Mouse (Mus musculus) inflammation-experienced regulatory T-cells (primary cell): ENCODE results near the gene Eras. TPM values are rescaled to one million over a fixed set of nuclear protein-coding genes. Genes with fewer than 3 reads are reported as not detected.

ENCODE experiments used
- polyA plus RNA-seq, 2 experiments: library from polyadenylated mRNA; unstranded; fragments of 100-300 nt; shearing (Covaris generic); gene quantifications; one replicate each; pipeline ENCODE4 v1.2.1; 2017

Gene Eras
- polyA plus RNA-seq, result under 1 TPM in 1 of 2 experiments, not detected in 1; 0.44 TPM

GRCm38 (mm10) chrX:7928270-7928790, at the start of gene Eras:
Gene Eras (minus strand): TSS chrX:7928607.

GRCm38 (mm10) chrX:7977892-7978291, 49.5 kb upstream of the Eras start, which contains the start of gene Gata1:
Gene Gata1 (minus strand): TSS chrX:7978071.

GRCm38 (mm10) chrX:7947108-7947899, 18.9 kb upstream of the Eras start, which contains the start of gene Hdac6:
Gene Hdac6 (minus strand): TSS chrX:7947889.

GRCm38 (mm10) chrX:7919601-7920383, 8.6 kb downstream of the Eras start, which contains the start of gene Pcsk1n:
Gene Pcsk1n (plus strand): TSS chrX:7919822.

GRCm38 (mm10) chrX:7909242-7909641, 19.2 kb downstream of the Eras start, which contains the start of gene Gm10490:
Gene Gm10490 (plus strand): TSS chrX:7909542.

GRCm38 (mm10) chrX:7907735-7908134, 20.7 kb downstream of the Eras start, which contains the start of gene Gm10491:
Gene Gm10491 (minus strand): TSS chrX:7907835.

GRCm38 (mm10) chrX:7898880-7899874, 29.2 kb downstream of the Eras start, which contains the start of the genes Pqbp1 and Timm17b:
Gene Pqbp1 (minus strand): TSS chrX:7899269.
Gene Timm17b (plus strand): TSS chrX:7899357.

GRCm38 (mm10) chrX:7883841-7884567, 44.4 kb downstream of the Eras start, which contains the start of gene Slc35a2:
Gene Slc35a2 (plus strand): TSS chrX:7884028.

GRCm38 (mm10) chrX:7878007-7878419, 50.4 kb downstream of the Eras start, which contains the start of gene Pim2:
Gene Pim2 (plus strand): TSS chrX:7878262.

Other genes starting within 250 kb of the Eras start
- not detected for gene Magix, start 247.4 kb downstream of the Eras start, polyA plus RNA-seq
- gene Gpkow, start 231.5 kb downstream of the Eras start, polyA plus RNA-seq, result 10 to 100 TPM; 52.1 to 78.0 TPM
- 10 to 100 TPM; 75.7 to 78.1 TPM for gene Wdr45, start 214.3 kb downstream of the Eras start, polyA plus RNA-seq
- gene Gm45208, start 206.4 kb downstream of the Eras start, polyA plus RNA-seq, result not detected
- gene Praf2, start 200.2 kb downstream of the Eras start, polyA plus RNA-seq, result 10 to 100 TPM; 36.2 to 40.3 TPM
- under 1 TPM; 0.11 to 0.55 TPM for gene Ccdc120, start 177.7 kb downstream of the Eras start, polyA plus RNA-seq
- gene Tfe3, start 166.0 kb downstream of the Eras start, polyA plus RNA-seq, result 10 to 100 TPM; 30.6 to 35.2 TPM
- 10 to 100 TPM; 95.0 to 98.3 TPM for gene Gripap1, start 138.8 kb downstream of the Eras start, polyA plus RNA-seq
- gene Kcnd1, start 106.3 kb downstream of the Eras start, polyA plus RNA-seq, result 1 to 10 TPM in 1 of 2 experiments, under 1 TPM in 1; 0.69 to 2.4 TPM
- 100 to 1,000 TPM; 196 to 198 TPM for gene Otud5, start 87.2 kb downstream of the Eras start, polyA plus RNA-seq
- gene Pim2, start 50.3 kb downstream of the Eras start, polyA plus RNA-seq, result 10 to 100 TPM; 51.7 to 86.2 TPM
- gene Slc35a2, start 44.6 kb downstream of the Eras start, polyA plus RNA-seq, result 10 to 100 TPM; 39.3 to 39.5 TPM
- 100 to 1,000 TPM; 144 to 146 TPM for gene Pqbp1, start 29.3 kb downstream of the Eras start, polyA plus RNA-seq
- gene Timm17b, start 29.2 kb downstream of the Eras start, polyA plus RNA-seq, result 100 to 1,000 TPM; 130 to 136 TPM
- gene Gm10491, start 20.8 kb downstream of the Eras start, polyA plus RNA-seq, result not detected
- not detected for gene Gm10490, start 19.1 kb downstream of the Eras start, polyA plus RNA-seq
- gene Pcsk1n, start 8.8 kb downstream of the Eras start, polyA plus RNA-seq, result under 1 TPM in 1 of 2 experiments, not detected in 1; 0.38 TPM
- 10 to 100 TPM; 13.0 to 14.0 TPM for gene Hdac6, start 19.3 kb upstream of the Eras start, polyA plus RNA-seq
- 10 to 100 TPM; 25.9 to 28.4 TPM for gene Gata1, start 49.5 kb upstream of the Eras start, polyA plus RNA-seq
- not detected for gene Glod5, start 89.9 kb upstream of the Eras start, polyA plus RNA-seq
- gene Suv39h1, start 146.2 kb upstream of the Eras start, polyA plus RNA-seq, result 10 to 100 TPM; 22.7 to 32.2 TPM
- gene Was, start 161.9 kb upstream of the Eras start, polyA plus RNA-seq, result 10 to 100 TPM; 80.0 to 87.7 TPM
- gene Wdr13, start 204.3 kb upstream of the Eras start, polyA plus RNA-seq, result 10 to 100 TPM; 24.4 to 32.3 TPM
- 100 to 1,000 TPM; 502 to 511 TPM for gene Rbm3, start 217.3 kb upstream of the Eras start, polyA plus RNA-seq
- 10 to 100 TPM; 14.2 to 21.1 TPM for gene Tbc1d25, start 247.6 kb upstream of the Eras start, polyA plus RNA-seq